Mouse (Mus musculus) testis, adult 2 months (tissue): ENCODE data around the gene Trim62. TPM values are rescaled to one million over a fixed set of nuclear protein-coding genes. Genes with fewer than 3 reads are reported as not detected.

ENCODE experiments used
- H3K27ac ChIP-seq: fragments of 200-500 bp; 2 replicates; pipeline ENCODE4 v1.5.1; 2012; ENCODE audit warnings: low read depth, low read length; ENCODE audit not compliant: control insufficient read depth, insufficient read depth
- H3K27me3 ChIP-seq: fragments of 200-500 bp; 2 replicates; pipeline ENCODE4 v1.6.1; 2012; ENCODE audit warnings: mild to moderate bottlenecking, low read length, moderate library complexity; ENCODE audit not compliant: control insufficient read depth, insufficient read depth
- H3K36me3 ChIP-seq: fragments of 200-500 bp; 2 replicates; pipeline ENCODE4 v1.6.1; 2012; ENCODE audit warnings: mild to moderate bottlenecking, low read length; ENCODE audit not compliant: control insufficient read depth, insufficient read depth
- H3K4me1 ChIP-seq: fragments of 200-500 bp; 2 replicates; pipeline ENCODE4 v1.6.1; 2012; ENCODE audit warnings: low read length; ENCODE audit not compliant: control insufficient read depth, insufficient read depth
- H3K4me3 ChIP-seq: fragments of 200-500 bp; 2 replicates; pipeline ENCODE4 v1.5.1; 2012; ENCODE audit warnings: low read depth, mild to moderate bottlenecking, low read length, moderate library complexity, mixed read lengths; ENCODE audit not compliant: control insufficient read depth
- CTCF ChIP-seq: fragments of 200-500 bp; IDR thresholded peaks from 2 replicates; pipeline ENCODE4 v1.5.1; 2012; ENCODE audit warnings: low read depth, mild to moderate bottlenecking, inconsistent platforms, low read length, moderate library complexity; ENCODE audit not compliant: control insufficient read depth, insufficient read depth, insufficient replicate concordance
- POLR2A ChIP-seq: fragments of 200-500 bp; IDR thresholded peaks from 2 replicates; pipeline ENCODE4 v1.6.1; 2012; ENCODE audit warnings: low read depth, mild to moderate bottlenecking, inconsistent platforms, low read length, moderate library complexity; ENCODE audit not compliant: control insufficient read depth
- polyA plus RNA-seq: library from polyadenylated mRNA; depleted of rRNA; stranded (reverse); fragments of >200 nt; gene quantifications from 2 replicates; pipeline ENCODE4 v1.2.3, GENCODE M21; 2012

The Trim62 gene
- polyA plus RNA-seq, 1 experiment = 5.8 TPM

GRCm38 (mm10) chr4:128904035-128904800 is 20.8 kb downstream of the Trim62 start:
- H3K36me3 ChIP-seq = no peaks in the 10 kb centered on the region
- no peak overlapping the region for H3K4me3 ChIP-seq
- TF ChIP-seq CTCF = no peak
- no peak for TF ChIP-seq POLR2A
- no peak overlapping the region for H3K27ac ChIP-seq
- no peaks in the 10 kb centered on the region for H3K27me3 ChIP-seq
- peaks cover 10% of the 10 kb centered on the region for H3K4me1 ChIP-seq

- Histone ChIP-seq H3K36me3 (no peaks in the 10 kb centered on the region), H3K4me1 (peaks cover 10% of the 10 kb centered on the region), H3K27ac (no peak overlapping the region), H3K27me3 (no peaks in the 10 kb centered on the region), H3K4me3 (no peak overlapping the region)
- TF ChIP-seq CTCF = no peak
- no peak for TF ChIP-seq POLR2A
These were observed 21.9 kb downstream of the Trim62 start for GRCm38 (mm10) chr4:128905251-128905650.

DNA sequence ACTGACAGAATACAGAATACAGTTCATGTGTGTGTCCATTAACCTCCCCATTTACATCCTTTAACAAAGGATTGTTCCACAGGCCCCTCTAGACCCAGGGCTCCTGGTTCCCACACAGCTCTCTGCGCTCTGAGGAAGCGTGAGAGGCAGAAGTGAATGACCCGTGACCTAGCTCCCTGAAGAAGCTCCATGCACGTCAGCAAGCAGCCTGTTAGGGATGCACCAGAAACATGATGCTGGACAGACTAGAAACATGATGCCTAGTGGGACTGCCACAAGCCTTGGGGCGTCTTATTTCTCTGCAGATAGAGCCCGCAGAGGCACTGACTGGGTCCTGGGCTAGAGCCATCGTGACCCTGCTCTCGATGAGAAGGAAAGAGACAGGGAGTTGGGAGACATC is 23.4 kb downstream of the Trim62 start:
- peaks cover 10% of the 10 kb centered on the region for H3K4me1 ChIP-seq
- no peak overlapping the region for H3K27ac ChIP-seq
- no peak for TF ChIP-seq CTCF
- no peak for TF ChIP-seq POLR2A
- no peaks in the 10 kb centered on the region for H3K36me3 ChIP-seq
- H3K27me3 ChIP-seq = no peaks in the 10 kb centered on the region
- H3K4me3 ChIP-seq = no peak overlapping the region

DNA sequence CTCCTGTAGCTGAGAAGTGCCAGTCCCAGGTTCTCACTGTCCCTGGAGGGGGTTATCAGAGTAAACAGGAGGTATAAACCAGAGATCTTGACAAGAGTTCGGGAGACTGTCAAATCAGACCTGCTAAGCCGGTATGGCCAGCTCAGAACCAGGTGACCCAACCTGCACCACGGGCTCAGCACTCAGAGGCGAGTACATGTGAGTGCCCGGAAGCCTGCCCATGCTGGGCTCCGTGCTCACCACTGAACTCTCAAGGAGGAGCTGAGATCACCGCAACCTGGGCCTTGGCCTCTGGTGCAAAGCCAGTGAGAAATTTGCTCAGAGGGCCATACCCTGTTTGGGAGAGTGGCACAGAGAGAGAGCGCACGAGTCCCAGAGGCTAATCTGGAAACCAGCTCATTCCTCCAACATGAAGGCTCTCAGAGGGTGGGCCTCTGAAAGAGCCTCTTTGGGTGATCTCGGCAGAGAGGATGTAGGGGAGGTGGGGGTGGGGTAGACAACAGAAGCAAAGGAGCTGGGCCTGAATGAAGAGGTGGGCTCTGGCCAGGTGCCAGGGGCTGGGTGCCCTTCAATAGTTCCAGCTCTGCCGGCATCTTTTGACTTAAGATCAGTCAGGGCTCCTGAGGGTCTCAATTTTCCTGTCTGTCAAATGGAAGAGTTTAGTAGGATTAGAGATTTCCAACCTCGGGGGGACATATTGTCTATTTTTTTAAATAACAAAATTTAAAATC is 24.0 kb downstream of the Trim62 start:
- Histone ChIP-seq H3K36me3 (no peaks in the 10 kb centered on the region), H3K4me3 (no peak overlapping the region), H3K27ac (no peak overlapping the region), H3K27me3 (no peaks in the 10 kb centered on the region), H3K4me1 (peaks cover 10% of the 10 kb centered on the region)
- TF ChIP-seq POLR2A = no peak
- no peak for TF ChIP-seq CTCF

GRCm38 (mm10) chr4:128908586-128909377 is 25.4 kb downstream of the Trim62 start:
- Histone ChIP-seq H3K27me3 (no peaks in the 10 kb centered on the region), H3K27ac (no peak overlapping the region), H3K4me3 (no peak overlapping the region), H3K36me3 (no peaks in the 10 kb centered on the region), H3K4me1 (peaks cover 10% of the 10 kb centered on the region)
- TF ChIP-seq CTCF (peak; percentile 80), POLR2A (no peak)

DNA sequence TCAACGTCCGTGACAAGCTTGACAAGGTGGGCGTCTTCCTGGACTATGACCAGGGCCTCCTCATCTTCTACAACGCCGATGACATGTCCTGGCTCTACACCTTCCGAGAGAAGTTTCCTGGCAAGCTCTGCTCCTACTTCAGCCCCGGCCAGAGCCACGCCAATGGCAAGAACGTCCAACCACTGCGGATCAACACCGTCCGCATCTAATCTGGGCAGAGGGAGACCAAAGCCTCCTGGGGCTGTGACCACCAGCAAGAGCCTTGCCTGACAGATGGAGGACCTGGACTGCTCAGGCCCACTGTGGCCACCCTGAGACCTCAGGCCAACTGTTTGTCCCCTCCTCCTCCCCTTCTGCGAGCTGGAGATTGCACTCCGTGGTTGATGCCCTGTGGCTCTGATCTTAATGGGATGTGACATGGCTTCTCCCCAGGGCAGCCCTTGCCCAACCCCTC is 26.0 kb downstream of the Trim62 start:
- Histone ChIP-seq H3K4me3 (no peak overlapping the region), H3K27me3 (no peaks in the 10 kb centered on the region), H3K36me3 (no peaks in the 10 kb centered on the region), H3K4me1 (peaks cover 8% of the 10 kb centered on the region), H3K27ac (no peak overlapping the region)
- TF ChIP-seq CTCF (no peak), POLR2A (no peak)
